In the genomic region with DNA sequence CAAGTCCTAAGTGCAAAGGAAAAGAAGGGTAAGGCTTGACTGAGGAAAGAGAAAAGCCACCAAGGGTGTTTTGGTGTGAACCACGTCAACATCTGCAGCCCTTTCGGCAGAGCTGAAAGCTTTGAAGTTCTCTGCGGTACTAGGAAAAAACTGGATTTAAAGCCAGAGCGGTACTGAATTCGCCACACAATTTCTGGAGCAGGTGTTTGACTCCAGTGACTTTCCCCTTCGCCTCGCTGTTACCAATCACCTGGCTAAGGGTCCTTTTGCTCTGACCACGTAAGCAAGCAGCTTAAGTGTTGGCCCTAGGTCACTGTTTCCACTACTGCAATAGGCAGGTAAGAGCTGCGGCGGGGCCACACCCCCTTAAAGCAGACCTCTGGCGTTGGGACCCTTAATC, we compare ENCODE assay signal across 17 mouse cellular contexts. TPM values are rescaled to one million over a fixed set of nuclear protein-coding genes. Genes with fewer than 3 reads are reported as not detected.
"Had no signal": no experiment of that assay in that cellular context is flagged by ENCODE, and none has a peak within 500 bp of the region (broad histone marks: within the 10 kb centered on the region; RNA-seq: fewer than 3 reads in every experiment).

No protein-coding gene starts in this region.

- H3K27ac ChIP-seq: neural tube, embryonic 13.5 days; neural tube, embryonic 15.5 days; stomach, embryonic 15.5 days; stomach, postnatal 0 days had no signal

- H3K9me3 ChIP-seq: neural tube, embryonic 13.5 days; neural tube, embryonic 15.5 days; stomach, embryonic 15.5 days had no signal

- H3K4me2 ChIP-seq: neural tube, embryonic 13.5 days; neural tube, embryonic 15.5 days; stomach, embryonic 15.5 days had no signal

- DNase-seq: retina, postnatal 1 day; right cerebral cortex, adult 18-20 months; right cerebral cortex, postnatal 14 days; right cerebral cortex, postnatal 25 days; right cerebral cortex, postnatal 4 days; spleen, adult 18-20 months; thymus, adult 18-20 months; thymus, adult 2 months; thymus, postnatal 14 days; thymus, postnatal 25 days; thymus, postnatal 36 days had no signal

- H3K9ac ChIP-seq: neural tube, embryonic 13.5 days; neural tube, embryonic 15.5 days; stomach, embryonic 15.5 days had no signal

- H3K27me3 ChIP-seq: neural tube, embryonic 13.5 days; neural tube, embryonic 15.5 days; stomach, embryonic 15.5 days had no signal

- H3K4me1 ChIP-seq: neural tube, embryonic 13.5 days; neural tube, embryonic 15.5 days; stomach, embryonic 15.5 days had no signal

- H3K36me3 ChIP-seq: neural tube, embryonic 13.5 days; neural tube, embryonic 15.5 days; stomach, embryonic 15.5 days had no signal

- H3K4me3 ChIP-seq: neural tube, embryonic 13.5 days; neural tube, embryonic 15.5 days; stomach, embryonic 15.5 days had no signal

RNA-seq across cellular contexts. Expression of a gene that starts 12.6 kb away (rescaled TPM):
- total RNA-seq: neutrophil, adult 5-6 weeks had no signal
- polyA plus RNA-seq: small intestine, adult 2 months had no signal
